Mouse (Mus musculus) thymus, adult 2 months (tissue): ENCODE data around the gene Krt79.

Experiments used
- CTCF ChIP-seq: fragments of 200-500 bp; IDR thresholded peaks from 2 replicates; pipeline ENCODE4 v1.5.1; 2012; ENCODE audit warnings: mild to moderate bottlenecking, control low read depth, low read length, moderate library complexity, borderline replicate concordance; ENCODE audit not compliant: control insufficient read depth, poor library complexity, insufficient read depth; ENCODE audit errors: extremely low read depth
- POLR2A ChIP-seq: fragments of 200-500 bp; IDR thresholded peaks from 2 replicates; pipeline ENCODE4 v1.6.1; 2012; ENCODE audit warnings: mild to moderate bottlenecking, low read length, control low read depth, moderate library complexity; ENCODE audit not compliant: control insufficient read depth, poor library complexity, insufficient read depth; ENCODE audit errors: extremely low read depth

DNA sequence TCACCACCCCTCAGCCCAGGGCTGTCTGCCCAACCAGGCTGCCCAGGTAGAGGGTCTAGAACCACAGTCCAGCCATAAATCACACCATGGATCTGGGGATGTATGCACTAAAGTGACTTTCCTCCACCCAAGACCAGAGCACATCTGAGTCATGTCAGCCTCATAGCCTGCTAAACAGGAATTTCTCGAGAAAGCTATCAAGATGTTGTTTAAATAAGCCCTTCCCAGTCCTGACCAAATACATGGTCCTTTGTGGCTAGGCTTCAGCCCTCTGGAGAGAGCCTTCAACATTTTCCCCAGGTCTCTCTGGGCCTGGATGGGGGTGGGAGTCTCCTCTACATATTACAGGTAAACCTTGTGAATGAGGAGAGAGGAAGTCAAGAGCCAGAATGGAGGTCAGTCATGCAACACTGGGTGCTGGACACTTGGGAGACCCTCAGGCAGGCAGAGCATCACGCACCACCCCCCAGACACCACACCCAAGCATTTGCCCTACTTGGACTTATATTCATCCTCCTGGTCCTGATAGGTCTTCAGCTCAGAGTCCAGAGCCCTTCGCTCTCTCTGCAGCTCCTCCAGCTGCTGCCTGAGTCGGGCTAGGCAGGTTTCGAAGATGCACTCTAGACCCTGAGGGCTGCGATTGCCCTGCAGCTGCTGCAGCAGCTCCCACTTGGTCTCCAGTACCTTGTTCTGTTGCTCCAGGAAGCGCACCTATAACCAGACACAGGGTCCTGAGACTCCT lies 12.8 kb upstream of the Krt79 start:
- no peak for TF ChIP-seq CTCF
- TF ChIP-seq POLR2A, result no peak
